Mouse (Mus musculus): ENCODE measurements around the gene Fam3a. TPM values are rescaled to one million over a fixed set of nuclear protein-coding genes. Genes with fewer than 3 reads are reported as not detected.
A peak's percentile ranks its signal among the peaks of the same experiment; 100 is the strongest.
"Not testable (repeated sequence)": the region's sequence is repeated elsewhere in the genome, so short reads cannot be mapped to it uniquely, and the experiment has no call there.

Gene Fam3a
- total RNA-seq (2021), result 10 to 100 TPM; 20.7 to 22.7 TPM

DNA sequence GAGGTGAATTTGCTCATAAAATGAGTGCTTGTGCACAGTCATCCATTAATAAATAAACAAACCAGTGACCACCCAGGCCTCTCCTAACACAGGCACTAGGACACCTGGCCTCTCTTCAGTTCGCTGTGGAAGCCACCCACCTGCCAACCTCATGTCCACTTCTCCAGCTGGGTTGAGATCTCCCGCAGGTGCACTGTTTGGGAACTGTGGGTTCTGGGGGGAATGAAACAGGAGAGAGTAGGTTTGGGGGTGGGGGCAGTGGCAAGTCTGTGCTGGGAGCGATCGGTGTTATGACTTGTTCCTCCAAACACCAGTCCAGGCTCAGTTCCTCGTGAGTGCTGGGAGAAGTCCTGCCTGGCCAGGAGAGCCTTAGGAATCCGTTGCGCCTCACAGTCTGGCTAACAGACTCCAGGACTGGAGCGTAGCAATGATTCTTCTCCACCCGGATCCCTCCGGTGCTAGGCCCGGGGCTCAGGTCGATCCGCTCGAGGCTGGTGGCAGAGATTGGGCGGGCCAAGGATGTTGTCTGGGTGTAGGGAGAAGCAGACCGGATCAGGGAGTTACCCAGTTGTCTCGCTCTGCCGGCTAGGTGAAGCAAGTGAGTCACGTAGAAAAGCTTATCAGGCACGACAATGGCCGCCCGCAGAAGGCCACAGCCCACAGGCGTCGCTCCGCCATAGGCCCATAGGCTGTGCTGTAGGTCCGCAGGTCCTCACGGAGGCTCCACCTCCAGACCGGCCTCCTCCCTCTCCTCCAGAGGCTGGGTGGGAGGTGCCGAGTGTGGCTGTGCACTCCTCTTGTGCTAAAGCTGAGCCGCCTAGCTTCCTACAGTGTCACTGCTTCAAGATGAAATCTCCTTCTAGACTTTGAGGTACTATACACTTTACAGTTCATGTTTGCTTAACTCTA, at the start of gene Fam3a, which contains the start of gene Ikbkg:
Fam3a (minus strand) TSS at position 738 of the 909 bp plus-strand sequence.
Ikbkg (plus strand) TSS at position 756 of the 909 bp plus-strand sequence.
- intact Hi-C loops (cut with DNase I), result loop anchor here (5.0 kb wide), 2 partner anchors 80 to 145 kb away; partner anchors contain the start of genes Fam50a and Flna
- DNase-seq, result peak; percentile 81 to 86

DNA sequence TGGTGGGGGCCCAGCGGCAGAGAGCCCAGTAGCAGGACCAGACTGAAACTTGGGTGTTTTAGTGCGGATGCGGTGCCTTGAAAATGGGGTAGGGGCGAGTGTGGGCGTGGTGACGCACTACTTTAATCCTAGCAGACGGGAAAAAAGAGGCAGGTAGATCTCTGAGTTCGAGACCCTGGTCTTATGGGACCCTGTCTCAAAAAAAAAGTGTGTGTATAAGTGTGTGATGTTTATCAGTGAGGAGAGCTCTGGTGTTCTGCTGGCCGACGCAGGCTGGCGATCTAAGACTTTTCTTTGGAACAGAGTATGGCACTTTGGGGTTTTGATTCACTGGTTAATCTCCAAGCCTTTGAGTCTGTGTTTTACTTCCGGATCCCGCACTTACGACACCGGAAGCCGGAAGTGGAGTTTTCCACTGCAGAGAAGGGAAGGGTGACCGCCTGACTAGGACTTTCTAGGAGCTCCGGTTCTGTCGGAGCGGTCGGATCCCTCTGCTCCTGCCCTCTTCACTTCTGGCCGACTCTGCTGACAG, 36.3 kb upstream of the Fam3a start:
- DNase-seq, result peak; percentile 81 to 85
- intact Hi-C loops (cut with DNase I), result loop anchor here (10.0 kb wide), 2 partner anchors 465 to 715 kb away; partner anchors contain the start of genes Abcd1, Bcap31 and Hcfc1

DNA sequence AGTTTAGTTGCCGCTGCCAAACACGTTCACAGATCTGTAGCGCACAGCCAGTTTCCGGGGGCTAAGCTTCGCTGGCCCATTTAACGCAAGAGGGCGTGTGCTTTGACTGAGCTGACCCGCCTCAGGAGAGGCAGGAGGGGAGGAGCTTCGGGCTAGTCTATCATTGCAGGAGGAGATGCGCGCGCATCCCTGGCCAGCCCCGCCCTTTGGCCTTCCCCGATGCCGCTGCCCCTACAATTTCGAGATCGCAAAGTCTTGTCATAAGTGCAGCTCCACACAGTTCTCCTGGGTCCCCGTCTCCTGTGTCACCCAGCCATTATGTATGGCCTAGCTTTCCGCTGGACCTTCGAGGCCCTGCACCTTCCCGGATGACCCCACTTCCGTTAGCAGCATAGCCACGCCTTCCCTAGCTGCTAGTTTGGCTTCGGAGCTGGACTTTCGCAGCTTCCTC, 35.8 kb upstream of the Fam3a start, which contains the start of gene G6pdx:
G6pdx (minus strand) TSS at position 369 of the 451 bp plus-strand sequence.
- intact Hi-C loops (cut with DNase I), result loop anchor here (10.0 kb wide), 2 partner anchors 464 to 714 kb away; partner anchors contain the start of genes Abcd1, Bcap31 and Hcfc1
- peak; percentile 91 for DNase-seq

DNA sequence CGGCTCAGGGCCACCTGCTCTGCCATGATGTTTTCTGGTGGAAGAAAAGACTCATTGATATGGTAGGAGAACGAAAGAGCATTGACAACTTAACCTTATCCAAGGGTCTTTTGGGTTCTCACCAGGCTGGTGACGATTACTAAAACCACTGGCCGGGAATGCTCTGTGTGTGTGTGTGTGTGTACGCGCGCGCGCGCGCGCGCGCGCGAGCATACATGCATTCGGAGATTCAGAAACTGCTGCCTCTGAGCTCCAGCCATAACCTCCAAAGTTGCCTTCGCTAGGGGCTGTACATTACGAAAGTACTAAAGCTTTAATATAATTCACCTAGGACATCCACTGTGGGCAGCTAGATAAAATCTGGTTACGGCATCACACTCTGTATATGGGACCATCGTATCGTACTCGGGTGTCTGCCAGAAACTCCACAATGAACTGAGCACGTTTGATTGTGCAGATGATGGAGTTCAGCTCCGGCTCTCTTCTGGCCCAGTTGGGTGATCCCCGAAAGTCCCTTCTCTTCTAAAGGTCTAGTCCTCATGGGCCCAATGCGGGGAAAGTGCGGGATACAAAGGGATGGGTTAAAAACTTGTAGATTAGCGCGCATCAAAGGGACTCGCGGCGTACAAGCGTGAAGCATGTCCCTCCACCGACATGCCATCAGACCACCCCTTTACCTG, 35.2 kb upstream of the Fam3a start:
- intact Hi-C loops (cut with DNase I), result loop anchor here (10.0 kb wide), 2 partner anchors 463 to 713 kb away; partner anchors contain the start of genes Abcd1, Bcap31 and Hcfc1
- no peak for DNase-seq

DNA sequence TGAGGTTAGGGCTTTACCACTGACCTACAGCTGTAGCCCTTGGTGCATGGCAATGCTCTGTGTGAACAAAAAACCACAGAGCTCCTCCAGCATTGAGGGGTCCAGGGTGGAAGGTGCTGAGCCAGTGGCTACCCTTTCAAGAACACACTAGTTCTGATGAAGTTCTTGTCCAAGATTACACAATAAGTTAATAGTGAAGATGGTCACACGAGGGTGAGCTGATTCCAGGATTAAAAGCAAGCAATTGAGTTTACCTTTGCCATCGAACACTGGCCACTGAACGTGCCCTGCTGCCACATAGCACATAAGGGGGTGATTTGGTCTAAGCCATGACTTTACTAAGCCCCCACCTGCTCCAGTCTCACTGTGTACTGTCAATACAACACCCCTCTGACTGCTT, 34.0 kb upstream of the Fam3a start:
- no peak for DNase-seq
- intact Hi-C loops (cut with DNase I), result loop anchor here (10.0 kb wide), 2 partner anchors 462 to 712 kb away; partner anchors contain the start of genes Abcd1, Bcap31 and Hcfc1

DNA sequence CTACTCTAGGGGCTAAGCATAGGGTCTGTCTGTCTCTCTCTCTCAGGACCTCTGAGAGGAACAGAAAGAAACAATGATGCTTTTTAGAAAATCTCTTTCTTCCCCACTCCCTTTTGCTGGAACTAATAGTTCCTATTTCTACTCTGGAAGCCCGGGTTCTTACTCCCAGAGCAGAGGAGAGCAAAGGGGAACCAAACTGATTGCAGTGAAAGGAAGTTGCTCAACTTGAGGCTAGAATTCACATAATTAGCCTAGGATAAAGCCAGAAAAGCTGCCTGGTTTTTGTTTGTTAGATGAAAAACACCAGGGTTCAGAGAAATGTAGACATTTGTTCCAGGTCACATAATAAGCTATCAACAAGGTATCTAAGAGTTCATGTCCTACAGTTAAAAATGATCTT, 33.2 kb upstream of the Fam3a start:
- intact Hi-C loops (cut with DNase I), result loop anchor here (10.0 kb wide), 2 partner anchors 461 to 711 kb away; partner anchors contain the start of genes Abcd1, Bcap31 and Hcfc1

DNA sequence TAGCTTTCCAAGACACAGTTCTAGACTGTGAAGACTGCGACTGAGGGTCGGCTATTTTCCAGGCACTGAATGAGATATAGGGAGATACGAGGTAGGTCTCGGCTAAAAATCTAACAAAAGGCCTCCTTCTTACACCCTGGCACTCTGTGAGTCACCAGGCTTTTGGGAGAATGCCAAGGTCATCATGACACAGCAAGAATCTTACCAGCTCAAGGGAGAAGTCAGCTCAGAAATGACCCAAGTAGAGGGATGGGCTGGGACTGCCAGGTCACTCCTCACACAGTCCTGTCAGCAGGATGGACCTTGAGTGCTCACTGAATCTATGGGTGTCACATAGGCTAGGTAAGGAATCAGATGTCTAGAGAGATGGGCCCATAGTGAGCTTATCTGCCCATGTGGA, 32.1 kb upstream of the Fam3a start:
- peak; percentile 20 to 23 for DNase-seq
- intact Hi-C loops (cut with DNase I), result loop anchor here (10.0 kb wide), 2 partner anchors 460 to 710 kb away; partner anchors contain the start of genes Abcd1, Bcap31 and Hcfc1

More for the DNA sequence above, 33.2 kb upstream of the Fam3a start:
- no peak for DNase-seq

DNA sequence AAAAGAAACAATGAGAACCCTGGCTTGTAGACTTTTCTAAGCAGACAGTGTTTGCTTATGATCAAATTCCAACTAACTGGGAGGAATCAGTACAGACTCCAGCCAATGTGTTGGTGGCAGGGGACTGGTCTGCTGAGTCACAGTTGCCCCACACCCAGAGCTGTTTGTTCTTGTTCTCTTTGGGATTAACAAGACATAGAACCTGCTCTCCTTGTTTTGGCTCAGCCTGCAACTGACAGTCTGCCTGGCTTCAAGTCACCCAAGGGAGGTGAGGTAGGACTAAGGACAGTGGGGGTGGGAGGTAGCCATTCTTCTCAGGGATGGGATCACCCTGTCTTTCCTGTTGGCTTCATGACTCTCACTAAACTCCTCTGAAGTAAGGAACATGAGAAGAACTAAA, 31.4 kb upstream of the Fam3a start:
- intact Hi-C loops (cut with DNase I), result loop anchor here (10.0 kb wide), 2 partner anchors 460 to 710 kb away; partner anchors contain the start of genes Abcd1, Bcap31 and Hcfc1
- no peak for DNase-seq

DNA sequence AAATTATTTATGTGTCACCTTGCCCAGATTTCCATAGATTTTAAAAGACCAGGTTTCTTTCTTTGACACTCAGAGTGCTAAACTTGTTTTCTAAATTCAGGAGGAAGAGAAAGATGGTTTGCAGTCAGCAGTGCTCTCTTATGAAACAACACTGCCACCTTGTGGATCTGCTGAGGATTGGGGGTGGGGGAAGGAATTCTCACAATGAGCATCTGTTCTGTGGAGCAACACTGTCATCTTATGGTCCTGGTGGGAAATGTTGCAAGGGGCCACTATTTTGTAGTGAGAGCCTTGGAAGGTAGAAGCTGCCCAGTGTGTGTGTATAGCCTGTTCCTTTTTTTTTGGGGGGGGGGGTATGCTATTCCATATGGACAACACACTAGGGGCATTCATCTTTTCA, 20.3 kb upstream of the Fam3a start:
- intact Hi-C loops (cut with DNase I), result loop anchor here (1.0 to 10.0 kb wide), 4 partner anchors 165 to 1359 kb away; no protein-coding TSS in a partner anchor
- peak; percentile 77 to 82 for DNase-seq

DNA sequence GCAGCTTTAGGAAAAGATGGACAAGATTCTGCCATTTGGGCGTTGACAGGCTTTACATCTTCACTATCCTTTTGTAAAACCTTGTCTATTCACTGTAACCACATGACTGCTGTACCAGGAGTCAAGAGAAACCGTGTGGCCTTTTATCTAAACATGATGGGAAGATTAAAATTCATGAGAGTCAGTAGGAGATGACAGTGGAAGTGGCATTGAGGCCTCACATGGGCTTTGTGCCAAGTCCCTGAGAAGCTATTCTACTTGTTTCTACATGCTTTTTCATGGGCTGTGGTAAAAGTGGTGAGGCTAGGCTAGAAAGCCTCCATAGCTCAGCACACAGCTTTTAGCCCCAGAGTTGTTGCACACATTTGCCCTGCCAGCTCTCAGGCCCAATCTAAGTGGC, 15.3 kb upstream of the Fam3a start:
- DNase-seq, result no peak
- intact Hi-C loops (cut with DNase I), result no loop called here

DNA sequence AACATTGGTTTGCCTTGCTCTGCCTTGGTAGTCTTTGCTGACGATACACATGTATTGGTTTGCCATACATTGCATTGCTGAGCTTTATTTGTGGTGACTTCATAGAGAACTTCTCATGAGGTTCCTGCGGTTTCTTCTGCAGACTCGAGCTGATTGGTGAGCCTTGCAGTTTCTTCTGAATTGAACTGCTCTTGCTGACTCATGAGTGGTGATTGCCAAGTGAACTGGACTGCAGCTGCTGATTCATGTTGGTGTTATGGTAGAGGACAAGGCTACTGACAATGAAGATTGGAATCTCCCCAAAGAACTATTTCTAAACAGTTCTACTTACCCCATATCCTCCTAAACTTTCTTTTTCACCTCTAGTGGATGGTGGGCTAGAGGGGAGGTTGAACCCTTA, 7.1 kb upstream of the Fam3a start:
- DNase-seq, result no peak
- intact Hi-C loops (cut with DNase I), result no loop called here

DNA sequence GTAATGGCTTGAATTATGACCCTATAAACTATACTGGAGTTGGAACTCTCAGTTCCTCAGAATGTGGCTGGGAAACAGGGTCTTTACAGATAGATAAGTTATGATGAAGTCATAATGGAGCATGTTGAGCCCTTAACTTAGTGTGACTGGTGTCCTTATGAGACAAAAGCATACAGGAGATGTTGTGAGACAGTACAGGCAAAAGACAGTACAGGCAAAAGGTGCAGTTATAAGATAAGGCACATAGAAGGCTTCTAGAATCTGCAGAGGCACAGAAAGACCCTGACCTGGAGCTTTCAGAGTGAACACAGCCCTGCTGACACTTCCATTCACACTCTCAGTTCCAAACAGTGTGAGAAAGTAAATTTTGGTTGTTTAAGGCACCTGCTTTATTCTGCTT, 4.9 kb downstream of the Fam3a start:
- intact Hi-C loops (cut with DNase I), result no loop called here
- no peak for DNase-seq

DNA sequence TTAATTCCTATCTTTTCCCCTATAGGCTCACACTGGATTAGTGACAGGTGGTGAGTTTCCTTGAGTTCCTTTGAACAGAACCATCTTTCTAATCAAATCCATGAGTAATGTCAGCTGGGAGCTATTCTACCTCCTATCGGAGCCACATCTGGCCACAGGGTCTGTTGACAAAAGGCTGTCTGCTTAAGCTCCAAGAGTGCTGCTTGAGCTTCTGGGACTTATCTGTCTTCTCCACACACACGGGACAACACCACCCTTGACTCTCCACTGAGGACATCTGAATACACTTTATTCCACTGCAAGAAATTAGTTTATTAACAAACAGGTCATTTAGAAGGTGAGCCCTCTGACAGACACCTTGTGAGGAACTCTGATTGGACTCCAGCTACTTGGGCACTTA, 8.6 kb downstream of the Fam3a start:
- no peak for DNase-seq
- intact Hi-C loops (cut with DNase I), result no loop called here

DNA sequence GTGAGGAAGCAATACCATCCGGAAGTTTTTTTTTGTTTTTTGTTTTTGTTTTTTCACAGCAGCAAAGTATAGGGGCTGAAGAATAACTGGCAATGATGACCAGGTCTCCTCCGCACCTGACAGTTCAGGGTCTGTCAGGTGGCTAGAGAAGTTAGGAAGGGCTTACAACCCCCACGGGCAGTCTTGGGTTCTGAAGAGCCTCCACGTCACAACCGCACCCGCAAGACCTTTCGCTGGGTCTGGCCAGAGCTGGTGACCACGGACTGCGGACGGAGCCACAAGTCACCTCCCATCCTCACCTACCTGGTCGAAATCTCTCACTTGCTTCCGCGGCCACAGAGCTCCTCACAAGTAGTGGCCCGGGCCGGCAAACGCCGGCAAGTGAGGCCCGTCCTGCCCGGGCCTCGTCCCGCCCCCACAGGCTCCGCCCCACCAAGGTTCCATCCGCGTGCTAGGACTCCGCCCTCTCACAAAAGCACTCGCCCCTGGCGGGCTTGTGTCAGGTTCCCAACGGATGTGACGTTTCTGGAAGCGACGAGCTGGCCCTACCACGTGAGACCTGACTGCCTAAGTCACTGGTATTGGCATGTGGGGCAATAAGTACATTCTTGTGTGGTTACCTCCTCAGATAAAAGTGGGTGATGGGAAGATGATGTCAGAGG, 20.1 kb downstream of the Fam3a start, which contains the start of the genes Ubl4a and Slc10a3:
Ubl4a (minus strand) TSS at position 331 of the 662 bp plus-strand sequence.
Slc10a3 (minus strand) TSS at position 462 of the 662 bp plus-strand sequence.
- DNase-seq, result peak; percentile 90
- intact Hi-C loops (cut with DNase I), result no loop called here

DNA sequence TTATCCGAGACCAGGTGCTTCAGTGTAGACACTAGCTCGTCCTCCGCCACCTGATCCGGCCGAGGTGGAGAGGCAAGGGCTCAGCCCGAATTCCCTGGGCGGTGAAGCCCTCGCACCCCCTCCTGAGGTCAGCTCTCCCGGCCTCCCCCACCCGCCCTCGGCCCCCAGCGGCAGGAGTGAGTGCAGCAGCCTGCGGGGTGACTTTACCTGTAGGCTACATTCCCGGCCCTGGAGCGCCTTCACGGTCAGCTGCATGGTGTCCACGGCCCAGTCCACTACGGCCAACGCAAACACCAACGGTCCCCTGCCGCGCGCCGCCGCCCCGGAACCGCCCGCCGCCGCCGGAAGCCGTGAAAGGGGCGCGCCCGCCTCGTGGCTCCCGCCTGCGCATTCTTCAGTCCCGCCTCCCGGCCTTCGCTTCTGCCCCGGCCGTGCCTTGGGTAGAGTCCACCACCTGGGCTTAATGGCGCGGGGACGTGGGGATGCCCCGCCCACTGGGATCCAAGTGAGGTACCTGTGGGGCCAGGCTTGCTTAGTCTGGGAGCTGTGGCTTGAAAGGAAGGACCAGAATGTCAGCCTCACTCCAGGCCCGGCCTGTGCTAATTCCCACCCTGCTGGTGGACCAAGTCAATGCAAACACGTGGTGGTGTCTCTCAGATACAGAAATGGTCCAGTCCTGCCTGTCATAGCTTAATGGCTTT, 24.7 kb downstream of the Fam3a start:
- DNase-seq, result peak; percentile 77 to 79
- intact Hi-C loops (cut with DNase I), result no loop called here

DNA sequence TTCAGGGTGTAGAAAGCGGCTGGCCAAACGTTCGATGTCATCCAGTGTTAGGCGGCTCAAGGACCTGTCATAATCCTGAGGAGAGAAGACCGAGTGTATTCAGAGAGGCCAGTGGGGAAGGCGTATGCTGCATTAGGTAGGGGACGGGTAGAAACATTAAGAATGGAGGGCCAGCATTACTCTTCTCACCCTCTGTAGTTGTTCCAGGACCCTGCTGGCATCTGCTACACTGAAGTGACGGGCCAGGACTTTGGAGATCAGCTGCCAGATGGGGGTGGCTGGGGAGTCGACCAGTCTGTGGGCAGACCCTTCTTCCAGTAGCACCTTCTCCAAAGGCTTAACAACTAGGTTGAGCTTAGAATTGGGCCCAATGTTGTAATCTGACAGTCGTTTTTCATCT, 25.6 kb downstream of the Fam3a start:
- intact Hi-C loops (cut with DNase I), result no loop called here
- DNase-seq, result no peak

DNA sequence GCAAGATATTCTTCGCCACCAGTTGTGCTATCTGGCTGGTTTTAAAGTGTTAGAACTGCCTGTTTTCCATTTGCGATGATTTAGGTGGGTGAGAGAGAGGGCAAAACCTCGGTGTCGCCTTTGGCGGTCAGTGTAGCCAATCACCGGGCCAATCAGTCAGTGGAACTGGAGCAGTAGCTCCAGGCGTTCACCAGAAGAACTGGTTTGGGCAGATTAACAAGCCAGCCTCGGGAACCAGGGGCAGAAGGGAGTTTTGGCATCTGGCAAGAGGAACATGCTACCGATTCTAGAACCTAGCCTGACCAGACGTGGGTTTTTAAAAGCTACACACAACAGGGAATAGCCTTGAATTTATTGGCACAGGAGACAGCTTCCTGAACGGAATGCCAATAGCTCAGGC, 33.9 kb downstream of the Fam3a start:
- DNase-seq, result no peak
- intact Hi-C loops (cut with DNase I), result no loop called here

DNA sequence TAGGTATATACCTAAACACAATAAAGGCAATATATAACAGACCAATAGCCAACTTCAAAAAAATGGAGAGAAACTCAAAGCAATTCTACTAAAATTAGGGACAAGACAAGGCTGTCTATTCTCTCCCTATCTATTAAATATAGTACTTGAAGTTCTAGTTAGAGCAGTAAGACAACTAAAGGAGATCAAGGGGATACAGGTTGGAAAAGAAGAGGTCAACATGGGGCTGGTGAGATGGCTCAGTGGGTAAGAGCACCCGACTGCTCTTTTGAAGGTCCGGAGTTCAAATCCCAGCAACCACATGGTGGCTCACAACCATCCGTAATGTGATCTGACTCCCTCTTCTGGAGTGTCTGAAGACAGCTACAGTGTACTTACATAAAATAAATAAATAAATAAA, 36.0 kb downstream of the Fam3a start:
- intact Hi-C loops (cut with DNase I); DNase-seq: not testable (repeated sequence)

DNA sequence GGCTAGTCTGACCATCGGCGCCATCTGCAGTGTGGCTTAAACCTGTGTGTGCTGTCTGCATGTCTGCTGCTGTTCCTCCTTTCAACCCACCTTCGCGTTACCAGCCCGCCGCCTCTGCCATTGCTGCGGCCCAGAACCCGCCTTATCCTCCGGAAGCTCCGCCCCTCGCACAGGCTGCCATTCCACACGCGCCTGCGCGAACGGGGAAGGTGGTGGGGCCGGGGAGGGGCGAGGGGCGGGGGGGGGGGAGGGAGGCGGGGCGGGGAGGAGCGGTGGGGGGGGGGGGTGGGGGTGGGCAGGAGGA, 39.7 kb downstream of the Fam3a start, which contains the start of gene Lage3:
Lage3 (minus strand) TSS at position 152 of the 304 bp plus-strand sequence.
- intact Hi-C loops (cut with DNase I), result loop anchor here (5.0 kb wide), 1 partner anchor 41 kb away; the partner anchor contains the start of gene Fam50a
- DNase-seq, result peak; percentile 83 to 87
